Mouse (Mus musculus) C2C12 (cell line): Measurements from ENCODE around the gene Prm3.

Source experiments
- CEBPB ChIP-seq: IDR thresholded peaks from one replicate; pipeline ENCODE4 v1.6.1; 2011; ENCODE audit warnings: low read depth, mild to moderate bottlenecking, control low read depth, moderate library complexity
- CTCF ChIP-seq: IDR thresholded peaks from one replicate; pipeline ENCODE4 v1.5.1; 2011; ENCODE audit not compliant: control insufficient read depth, insufficient read depth, insufficient read length
- MAX ChIP-seq: IDR thresholded peaks from one replicate; pipeline ENCODE4 v1.6.1; 2011; ENCODE audit warnings: mild to moderate bottlenecking, control low read depth
- MYOD1 ChIP-seq: IDR thresholded peaks from one replicate; pipeline ENCODE4 v1.6.1; 2011; ENCODE audit warnings: low read depth; ENCODE audit not compliant: control insufficient read depth, insufficient read length
- MYOG ChIP-seq: IDR thresholded peaks from one replicate; pipeline ENCODE4 v1.6.1; 2011; ENCODE audit not compliant: control insufficient read depth, insufficient read length; ENCODE audit errors: extremely low read depth
- USF1 ChIP-seq: IDR thresholded peaks from one replicate; pipeline ENCODE4 v1.6.1; 2011; ENCODE audit warnings: low read depth, mild to moderate bottlenecking, control low read depth, moderate library complexity

DNA sequence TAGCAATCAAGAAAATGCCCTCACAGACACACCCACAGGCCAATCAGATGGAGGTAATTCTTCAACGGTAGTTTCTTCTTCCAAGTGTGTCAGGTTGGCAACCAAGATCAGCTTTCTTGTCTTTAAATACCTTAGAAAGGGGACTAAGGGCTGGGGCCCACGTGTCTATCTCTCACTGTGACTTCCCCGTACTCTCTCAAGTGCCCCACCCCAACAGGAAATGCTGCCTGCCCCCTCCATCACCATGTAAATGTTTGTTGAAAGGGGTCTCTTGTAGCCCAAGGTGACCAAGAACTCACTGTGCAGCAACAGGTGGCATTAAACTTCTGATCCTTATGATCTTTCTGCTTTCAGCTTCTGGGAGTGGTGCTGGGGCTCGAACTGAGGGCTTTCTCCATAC lies 23.0 kb upstream of the Prm3 start:
- TF ChIP-seq CTCF, result no peak
- TF ChIP-seq MYOD1, result no peak
- no peak for TF ChIP-seq CEBPB
- no peak for TF ChIP-seq USF1
- no peak for TF ChIP-seq MAX
- TF ChIP-seq MYOG, result no peak
